Mouse (Mus musculus): ENCODE data around the gene Glt8d2.
"Not testable (repeated sequence)": the region's sequence is repeated elsewhere in the genome, so short reads cannot be mapped to it uniquely, and the experiment has no call there.

Glt8d2 gene

DNA sequence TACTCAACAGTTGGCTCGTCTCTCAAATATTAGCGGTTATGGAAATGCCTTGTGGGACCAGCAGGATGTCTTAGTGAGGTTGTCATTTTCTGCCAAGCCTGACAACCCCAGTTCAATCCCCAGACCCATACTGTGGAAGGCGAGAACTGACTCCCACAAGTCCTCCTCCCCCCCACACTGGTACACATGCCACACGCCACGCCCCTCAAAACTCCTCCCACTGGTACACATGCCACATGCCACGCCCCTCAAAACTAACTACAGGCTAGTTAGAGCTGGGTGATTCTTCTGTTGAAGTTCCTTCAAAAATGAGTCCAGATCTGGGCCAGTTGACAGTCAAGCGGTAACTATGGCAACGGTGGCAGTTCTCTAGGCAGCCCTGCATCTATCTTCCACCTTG is 44.4 kb downstream of the Glt8d2 start:
- no peak for DNase-seq (ENCODE audit: low read depth, low spot score)

DNA sequence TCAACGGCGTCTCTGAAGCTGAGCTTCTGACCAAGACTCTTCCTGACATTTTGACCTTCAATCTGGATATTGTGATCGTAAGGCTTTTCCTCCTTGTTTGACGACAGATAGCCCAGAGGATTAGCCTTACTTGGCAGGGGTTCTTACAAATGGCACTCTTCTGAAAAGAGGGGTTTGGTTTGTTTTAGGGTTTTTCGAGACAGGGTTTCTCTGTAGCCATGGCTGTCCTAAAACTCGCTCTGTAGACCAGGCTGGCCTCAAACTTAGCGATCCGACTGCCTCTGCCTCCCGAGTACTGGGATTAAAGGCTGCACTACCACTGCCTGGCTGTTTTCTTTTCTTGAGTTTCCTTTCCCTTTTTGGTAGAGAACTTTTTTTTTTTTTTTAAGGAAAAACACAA is 49.0 kb downstream of the Glt8d2 start:
- DNase-seq (ENCODE audit: low read depth, low spot score) = no peak

DNA sequence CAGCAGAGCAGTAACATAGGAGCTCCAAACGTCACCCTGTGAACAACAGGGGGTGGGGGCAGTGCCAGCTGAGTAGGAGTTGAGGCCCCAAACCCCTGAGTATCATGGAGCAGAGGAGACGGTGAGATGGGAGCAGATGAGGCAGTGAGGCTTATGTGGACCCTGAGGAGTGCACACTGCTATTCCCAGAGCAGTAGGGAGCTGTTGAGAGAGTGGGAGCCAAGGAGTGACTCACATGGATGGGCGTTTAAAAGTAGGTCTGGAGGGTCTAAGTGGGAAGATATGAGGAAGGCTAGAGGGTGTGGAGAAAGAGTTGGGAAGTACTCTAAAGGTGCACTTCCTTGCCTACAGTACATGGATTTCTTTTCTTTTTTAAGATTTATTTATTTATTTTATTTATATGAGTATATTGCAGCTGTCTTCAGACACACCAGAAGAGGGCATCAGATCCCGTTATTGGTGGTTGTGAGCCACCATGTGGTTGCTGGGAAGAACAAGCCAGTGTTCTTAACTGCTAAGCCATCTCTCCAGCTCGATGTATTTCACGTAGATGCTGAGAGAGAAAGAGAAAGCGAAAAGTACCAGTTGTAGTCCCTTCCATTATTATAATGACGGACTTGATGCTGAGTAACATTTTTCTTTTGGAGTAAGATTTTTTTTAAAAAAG is 51.3 kb downstream of the Glt8d2 start:
- DNase-seq (ENCODE audit: low read depth, low spot score) = no peak

DNA sequence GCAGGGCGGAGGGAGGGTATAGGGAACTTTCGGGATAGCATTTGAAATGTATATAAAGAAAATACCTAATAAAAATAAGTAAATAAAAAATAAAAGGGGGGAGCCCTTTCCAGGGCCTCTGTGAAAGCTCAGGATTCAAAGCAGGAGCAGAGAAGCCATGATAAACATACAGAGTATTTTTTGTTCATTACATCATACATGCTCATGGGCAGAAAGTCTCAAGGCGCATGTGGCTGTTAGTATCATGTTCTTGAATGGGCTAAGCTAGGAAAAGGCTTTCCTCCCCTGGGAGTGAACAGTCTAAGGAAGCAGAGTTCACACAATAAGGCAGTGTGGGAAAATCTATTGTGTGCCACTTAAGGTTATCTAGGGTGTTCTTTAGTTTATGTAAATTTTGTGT is 54.1 kb downstream of the Glt8d2 start:
- no peak for DNase-seq (ENCODE audit: low read depth, low spot score)

DNA sequence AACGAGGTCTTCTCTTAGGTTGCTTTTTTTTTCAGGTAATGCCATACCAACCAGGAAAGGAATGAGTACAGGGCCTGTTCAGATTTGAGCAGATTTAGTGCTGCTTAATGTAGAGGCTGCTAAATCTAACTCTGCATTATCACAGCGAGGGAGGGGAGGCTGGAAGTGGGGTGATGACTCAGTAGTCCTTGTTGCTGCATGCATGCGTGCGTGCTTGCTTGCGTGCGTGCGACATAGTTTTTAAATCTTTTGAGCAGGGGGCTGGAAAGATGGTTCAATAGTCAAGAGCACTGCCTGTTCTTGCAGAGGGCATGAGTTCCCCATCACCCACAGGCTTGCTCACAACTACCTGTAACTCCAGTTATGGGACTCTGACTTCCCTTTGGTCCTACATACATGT is 56.1 kb downstream of the Glt8d2 start:
- no peak for DNase-seq (ENCODE audit: low read depth, low spot score)

DNA sequence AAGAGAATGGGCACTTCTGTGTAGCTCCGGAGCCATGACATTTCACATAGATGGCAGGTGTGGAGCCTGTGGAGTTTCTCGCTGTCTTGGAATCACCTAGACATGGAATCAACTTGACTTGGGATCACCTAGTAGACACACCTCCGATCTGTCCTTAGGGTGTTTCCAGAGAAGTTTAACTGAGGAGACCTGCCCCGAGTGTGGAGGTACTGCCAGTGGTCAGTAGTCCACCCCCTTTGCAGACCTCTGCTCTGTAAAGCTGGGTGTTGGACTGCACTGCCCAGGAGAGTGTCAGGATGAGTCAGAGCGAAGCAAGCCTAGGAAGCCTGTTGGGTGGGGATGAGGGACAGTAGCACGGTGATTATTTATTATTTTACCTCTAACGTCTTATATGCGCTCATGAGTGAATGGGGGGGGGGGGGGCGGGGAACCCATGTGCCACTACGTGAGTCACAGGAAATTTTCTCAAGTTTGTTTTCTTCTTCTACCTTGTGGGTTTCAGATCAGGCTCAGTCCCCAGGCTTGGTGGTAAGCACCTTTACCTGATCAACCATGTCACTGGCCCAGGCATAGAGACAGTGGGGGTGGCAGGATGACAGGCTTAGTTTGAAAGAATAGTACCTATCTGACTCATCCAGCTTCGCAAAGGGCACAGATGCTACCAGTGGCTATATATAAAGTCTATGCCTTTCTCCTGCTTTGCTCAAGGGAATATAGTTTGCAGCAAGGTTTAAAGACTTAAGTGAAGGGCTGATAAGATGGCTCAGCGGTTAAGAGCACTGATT is 57.8 kb downstream of the Glt8d2 start:
- no peak for DNase-seq (ENCODE audit: low read depth, low spot score)

DNA sequence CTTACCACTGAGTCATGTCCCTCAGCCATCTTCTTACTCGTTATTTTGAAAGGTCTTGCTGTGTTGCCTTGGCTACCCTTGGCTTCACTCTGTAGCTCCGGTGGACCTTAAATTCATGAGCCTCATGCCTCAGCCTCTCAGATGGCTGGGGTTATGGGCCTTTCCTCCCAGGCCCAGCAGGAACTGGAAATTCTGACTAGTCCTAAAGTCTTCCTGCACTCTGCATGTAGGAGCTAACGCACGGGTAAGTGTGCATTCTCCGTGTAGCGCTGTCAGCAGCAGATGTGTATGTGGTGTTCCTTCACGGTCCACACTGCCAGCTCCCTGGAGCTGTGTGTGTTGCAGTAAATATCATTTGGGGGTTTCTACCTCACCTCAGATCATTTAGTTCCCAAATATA is 59.3 kb downstream of the Glt8d2 start:
- no peak for DNase-seq (ENCODE audit: low read depth, low spot score)

DNA sequence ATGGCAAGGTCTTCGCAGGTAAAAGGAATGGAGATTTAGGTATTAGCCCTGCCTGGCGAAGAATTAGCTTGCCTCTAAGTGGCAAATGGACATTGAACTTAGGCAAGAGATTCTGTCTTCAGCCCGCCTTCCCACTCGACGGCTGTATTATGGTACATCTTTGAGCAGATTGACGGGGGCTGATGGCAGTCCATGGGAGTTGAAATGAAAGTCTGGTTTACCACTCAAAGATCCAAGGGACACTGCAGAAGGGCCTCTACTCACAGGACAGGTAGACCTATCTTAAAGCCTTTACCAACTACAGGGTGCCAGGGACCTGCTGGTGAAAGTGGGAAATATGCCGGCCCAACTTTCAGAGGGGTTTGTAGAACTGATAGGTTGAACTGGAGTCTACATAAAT is 60.0 kb downstream of the Glt8d2 start:
- no peak for DNase-seq (ENCODE audit: low read depth, low spot score)

DNA sequence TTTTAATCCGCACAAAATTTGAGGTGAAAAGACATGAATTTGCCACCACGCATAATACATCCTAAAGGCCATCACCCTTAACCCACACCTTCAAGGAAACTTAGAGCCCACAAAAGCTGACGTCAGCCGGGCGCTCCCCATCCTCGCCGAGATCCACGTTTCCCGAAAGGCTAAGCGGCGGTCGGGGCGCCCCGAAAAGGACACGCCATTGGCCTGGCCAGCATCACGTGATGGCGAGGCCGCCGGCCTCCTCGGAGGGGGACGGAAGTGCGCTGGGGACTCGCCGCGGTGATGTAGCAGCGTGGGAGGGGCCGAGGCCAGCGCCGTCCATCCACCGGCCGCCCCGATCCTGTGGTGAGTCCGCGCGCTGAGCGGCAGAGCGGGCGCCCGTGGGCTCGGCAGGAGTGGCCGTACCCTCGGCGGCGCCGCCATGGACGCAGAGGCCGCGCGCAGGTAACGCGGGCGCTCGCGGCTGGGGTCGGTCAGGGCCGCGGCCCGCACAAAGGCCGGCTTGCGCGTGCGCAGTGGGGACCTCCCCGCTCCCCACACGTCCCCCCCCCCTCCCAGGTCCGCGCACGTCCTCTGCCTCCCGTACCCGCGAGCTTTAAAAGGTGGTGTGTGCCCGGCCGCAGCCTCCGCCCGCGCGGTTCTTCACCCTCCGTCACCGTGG is 60.7 kb downstream of the Glt8d2 start, which contains the start of gene Tdg:
TSS of gene Tdg (plus strand) at position 243 of the 670 bp plus-strand sequence.
- peak; percentile 89 for DNase-seq (ENCODE audit: low read depth, low spot score)

DNA sequence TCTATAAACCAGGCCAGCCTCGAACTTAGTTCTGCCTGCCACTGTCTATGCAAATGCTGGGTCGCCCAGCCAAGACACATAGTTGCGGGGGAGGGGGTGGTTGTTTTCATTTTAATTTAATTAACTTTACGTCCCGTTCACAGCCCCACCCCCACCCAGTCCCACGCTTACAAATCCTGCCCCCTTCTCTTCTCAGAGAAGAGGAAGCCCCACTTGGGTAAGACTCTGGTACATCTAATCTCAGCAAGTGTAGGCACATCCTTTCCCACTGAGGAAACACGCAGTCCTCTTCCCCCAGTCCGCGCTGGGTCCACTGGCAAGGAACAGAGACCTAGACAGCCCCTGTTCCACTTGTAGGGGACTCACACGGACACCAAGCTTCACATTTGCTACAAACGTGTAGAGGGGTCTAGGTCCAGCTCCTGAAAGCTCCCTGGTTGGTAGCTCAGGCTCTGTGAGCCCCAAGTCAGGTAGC is 61.3 kb downstream of the Glt8d2 start:
- DNase-seq (ENCODE audit: low read depth, low spot score) = peak; percentile 59

DNA sequence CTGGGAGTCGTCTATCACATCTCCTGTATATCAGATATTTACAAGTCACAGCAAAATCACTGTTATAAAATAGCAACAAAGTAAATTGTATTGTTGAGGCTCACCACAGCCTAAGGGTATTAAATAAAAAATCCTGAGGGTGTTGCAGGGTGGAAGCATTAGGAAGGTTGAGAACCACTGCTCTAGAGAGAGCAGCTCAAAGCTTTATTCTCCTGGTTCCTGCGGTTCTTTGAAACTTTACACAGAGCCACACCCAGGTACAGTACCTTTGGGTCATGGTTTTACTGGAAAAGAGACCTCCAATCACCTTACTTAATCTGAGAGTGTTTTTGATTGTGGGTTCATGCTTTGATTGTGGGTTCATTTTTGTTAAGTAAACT is 66.9 kb downstream of the Glt8d2 start:
- DNase-seq (ENCODE audit: low read depth, low spot score) = not testable (repeated sequence)

DNA sequence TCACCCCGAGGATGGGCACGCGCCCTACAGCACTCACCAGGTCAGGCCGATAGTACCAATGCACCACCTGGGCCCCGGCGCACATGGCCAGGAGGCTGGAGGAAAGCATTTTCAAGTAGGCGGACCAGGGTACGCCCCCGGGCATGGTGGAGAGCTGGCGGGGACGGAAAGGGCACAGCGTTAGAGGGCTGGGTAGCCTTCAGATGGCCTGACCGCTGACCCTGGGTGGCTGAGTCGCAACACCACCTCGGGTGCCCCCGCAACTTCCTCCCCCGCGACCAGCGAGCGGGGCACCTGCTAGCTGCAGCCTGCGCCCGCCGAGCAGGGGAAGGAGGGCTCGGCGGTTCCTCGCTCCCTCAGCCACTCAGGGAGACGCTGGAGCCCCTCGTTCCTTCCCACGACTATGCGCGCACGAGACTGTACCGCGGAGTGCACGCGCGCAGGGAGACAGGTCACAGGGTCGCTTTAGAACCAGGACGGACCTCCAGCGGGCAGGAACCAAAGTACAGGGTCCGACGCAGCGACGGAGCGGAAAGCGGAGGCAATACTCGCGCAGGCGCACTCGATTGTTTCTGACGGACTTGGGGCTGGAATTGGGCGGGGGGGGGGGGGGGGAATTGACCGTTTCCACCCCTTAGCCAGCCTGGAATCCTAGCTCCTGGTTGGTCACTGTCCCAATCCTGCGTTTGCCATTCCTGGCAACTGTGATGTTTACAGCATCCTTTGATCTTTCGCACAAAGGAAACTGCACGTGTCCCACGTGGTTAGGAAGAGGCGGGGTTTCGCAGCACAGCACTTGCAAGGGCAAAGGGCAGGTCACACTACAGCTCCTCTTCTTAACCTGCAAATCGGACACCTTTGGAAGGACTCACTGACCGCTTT is 67.5 kb downstream of the Glt8d2 start, which contains the start of gene 1190007I07Rik:
TSS of gene 1190007I07Rik (minus strand) at position 558 of the 882 bp plus-strand sequence.
- peak; percentile 99 for DNase-seq (ENCODE audit: low read depth, low spot score)

DNA sequence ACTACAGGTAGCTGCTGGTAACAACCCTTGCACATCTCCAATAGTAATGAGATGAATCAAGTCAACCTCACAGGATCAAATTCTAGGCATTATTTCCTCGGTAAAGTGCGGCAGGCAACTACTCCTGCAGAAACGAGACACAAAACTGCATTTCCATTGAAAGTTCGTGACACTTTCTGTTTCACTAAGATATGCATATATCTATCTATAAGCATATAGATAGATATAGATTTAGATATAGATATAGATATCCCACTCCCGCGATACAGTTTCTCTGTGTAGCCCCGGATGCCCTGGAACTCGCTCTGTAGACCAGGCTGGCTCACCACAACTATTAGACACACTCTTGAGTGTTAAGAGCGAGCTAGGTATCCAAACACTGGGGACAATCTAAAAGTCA is 68.2 kb downstream of the Glt8d2 start:
- no peak for DNase-seq (ENCODE audit: low read depth, low spot score)

Measured in ZHBTc4 (cell line).